Mouse (Mus musculus) megakaryocyte, embryonic 14.5 days (primary cell): ENCODE results near the gene Cdc73. TPM values are rescaled to one million over a fixed set of nuclear protein-coding genes. Genes with fewer than 3 reads are reported as not detected.
"Not testable (repeated sequence)": the region's sequence is repeated elsewhere in the genome, so short reads cannot be mapped to it uniquely, and the experiment has no call there.

Source experiments
- H3K27me3 ChIP-seq: replicated peaks from 2 replicates; pipeline ENCODE3; 2012; ENCODE audit warnings: inconsistent platforms
- H3K36me3 ChIP-seq: replicated peaks from 2 replicates; pipeline ENCODE3; 2012; ENCODE audit warnings: low read length, inconsistent platforms, mixed read lengths
- H3K4me1 ChIP-seq: 2 replicates; pipeline ENCODE4 v1.6.1; 2012; ENCODE audit warnings: inconsistent platforms
- H3K4me3 ChIP-seq: replicated peaks from 2 replicates; pipeline ENCODE3; 2012; ENCODE audit warnings: moderate library complexity, mild to moderate bottlenecking, inconsistent platforms
- H3K9me3 ChIP-seq: 2 replicates; pipeline ENCODE4 v1.6.1; 2012; ENCODE audit warnings: inconsistent platforms
- FLI1 ChIP-seq: IDR thresholded peaks from 2 replicates; pipeline ENCODE4 v1.6.1; 2012; ENCODE audit warnings: low read length, inconsistent platforms, mixed read lengths
- GATA1 ChIP-seq: IDR thresholded peaks from 3 replicates; pipeline ENCODE4 v1.6.1; 2012; ENCODE audit warnings: mixed read lengths, low read length, inconsistent platforms, borderline replicate concordance
- polyA plus RNA-seq: library from polyadenylated mRNA; stranded (reverse); fragments of >175 nt; gene quantifications from 2 replicates; pipeline ENCODE4 v1.2.3, GENCODE M21; 2012; ENCODE audit warnings: low replicate concordance; ENCODE audit not compliant: insufficient read depth

Cdc73 gene
- polyA plus RNA-seq, 1 experiment = 1.1 TPM

DNA sequence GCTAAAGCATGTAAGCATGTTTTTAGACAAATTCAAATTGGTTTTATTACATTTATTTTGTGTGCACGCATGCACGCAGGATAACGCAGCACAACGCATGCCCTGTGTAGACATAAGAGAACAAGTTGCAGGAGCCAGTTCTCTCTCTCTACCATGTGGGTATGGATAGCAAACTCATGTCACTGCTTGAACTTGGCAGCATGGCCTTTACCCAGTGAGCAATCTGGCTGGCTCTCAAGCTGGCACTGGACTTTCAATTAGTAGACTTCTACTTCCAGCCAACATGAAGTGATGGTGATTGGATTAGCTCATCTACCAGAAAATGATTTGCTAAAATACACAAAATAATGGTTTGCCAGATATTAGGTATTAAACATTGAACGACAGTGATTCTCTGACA is 21.6 kb downstream of the Cdc73 start:
- Histone ChIP-seq H3K4me3 (no peak overlapping the region), H3K36me3 (peaks cover 74% of the 10 kb centered on the region)
- TF ChIP-seq FLI1 (no peak), GATA1 (no peak)

GRCm38 (mm10) chr1:143675734-143676361 is 26.8 kb downstream of the Cdc73 start:
- peaks cover 78% of the 10 kb centered on the region for H3K36me3 ChIP-seq
- no peaks in the 10 kb centered on the region for H3K9me3 ChIP-seq
- no peaks in the 10 kb centered on the region for H3K4me1 ChIP-seq
- TF ChIP-seq GATA1 (no peak), FLI1 (no peak)
- H3K27me3 ChIP-seq = no peaks in the 10 kb centered on the region
- no peak overlapping the region for H3K4me3 ChIP-seq

More for the DNA sequence above, 21.6 kb downstream of the Cdc73 start:
- H3K4me1 ChIP-seq = no peaks in the 10 kb centered on the region
- H3K9me3 ChIP-seq = no peaks in the 10 kb centered on the region
- no peaks in the 10 kb centered on the region for H3K27me3 ChIP-seq

DNA sequence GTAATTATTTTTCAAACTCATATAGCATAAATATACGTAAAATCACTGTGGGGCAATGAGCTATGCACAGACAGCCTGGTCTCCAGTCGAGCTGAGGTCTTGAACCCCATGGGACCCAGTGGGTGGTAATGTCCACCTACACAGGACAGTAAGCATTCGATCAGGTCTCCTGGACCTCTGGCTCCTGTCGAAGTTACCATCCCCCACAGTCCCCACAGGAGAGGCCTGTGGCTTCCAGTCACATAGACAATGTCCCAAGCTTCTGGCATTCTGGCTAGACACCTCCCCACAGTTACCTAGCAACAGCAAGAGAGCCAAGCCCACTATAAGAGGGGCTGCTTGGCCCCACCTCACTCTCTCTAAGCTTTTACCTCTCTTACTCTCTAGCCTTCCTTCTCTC is 37.9 kb downstream of the Cdc73 start:
- not testable (repeated sequence) for H3K27me3 ChIP-seq, H3K9me3 ChIP-seq, H3K4me3 ChIP-seq
- H3K36me3 ChIP-seq = peaks cover 73% of the 10 kb centered on the region
- H3K4me1 ChIP-seq = peaks cover 10% of the 10 kb centered on the region; the same call in 1 of the 2 replicates

GRCm38 (mm10) chr1:143663197-143663596 is 39.5 kb downstream of the Cdc73 start:
- Histone ChIP-seq H3K9me3 (no peaks in the 10 kb centered on the region), H3K27me3 (no peaks in the 10 kb centered on the region), H3K4me1 (peaks cover 10% of the 10 kb centered on the region; the same call in 1 of the 2 replicates), H3K4me3 (no peak overlapping the region), H3K36me3 (peaks cover 58% of the 10 kb centered on the region)
- TF ChIP-seq GATA1 = no peak
- no peak for TF ChIP-seq FLI1

DNA sequence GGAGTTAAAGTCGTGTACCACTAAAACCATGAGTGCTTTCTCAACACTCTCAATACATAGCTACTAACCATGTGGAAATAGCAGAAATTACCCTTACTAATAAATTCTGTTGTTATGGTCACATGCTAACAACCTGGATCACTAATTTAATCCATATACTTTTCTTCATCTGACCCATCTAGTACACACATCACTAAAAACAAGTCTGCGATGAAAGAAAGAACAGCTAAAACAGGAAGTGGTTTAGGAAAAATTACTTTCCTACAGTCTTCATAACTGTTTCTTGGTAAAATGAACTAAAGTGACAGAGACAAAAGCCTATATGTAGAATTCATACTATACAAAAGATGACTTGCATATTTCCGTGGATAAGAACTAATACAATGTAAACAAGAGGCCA is 49.0 kb downstream of the Cdc73 start:
- Histone ChIP-seq H3K36me3 (peaks cover 37% of the 10 kb centered on the region), H3K27me3 (no peaks in the 10 kb centered on the region), H3K4me3 (no peak overlapping the region), H3K4me1 (peaks cover 12% of the 10 kb centered on the region; the same call in 1 of the 2 replicates), H3K9me3 (no peaks in the 10 kb centered on the region)
- TF ChIP-seq GATA1 = no peak
- TF ChIP-seq FLI1 = no peak

- Histone ChIP-seq H3K4me3 (no peak overlapping the region), H3K27me3 (no peaks in the 10 kb centered on the region), H3K9me3 (no peaks in the 10 kb centered on the region), H3K4me1 (peaks cover 12% of the 10 kb centered on the region; the same call in 1 of the 2 replicates), H3K36me3 (peaks cover 44% of the 10 kb centered on the region)
- no peak for TF ChIP-seq GATA1
- TF ChIP-seq FLI1 = no peak
Observed at GRCm38 (mm10) chr1:143650317-143650716, 52.4 kb downstream of the Cdc73 start.

DNA sequence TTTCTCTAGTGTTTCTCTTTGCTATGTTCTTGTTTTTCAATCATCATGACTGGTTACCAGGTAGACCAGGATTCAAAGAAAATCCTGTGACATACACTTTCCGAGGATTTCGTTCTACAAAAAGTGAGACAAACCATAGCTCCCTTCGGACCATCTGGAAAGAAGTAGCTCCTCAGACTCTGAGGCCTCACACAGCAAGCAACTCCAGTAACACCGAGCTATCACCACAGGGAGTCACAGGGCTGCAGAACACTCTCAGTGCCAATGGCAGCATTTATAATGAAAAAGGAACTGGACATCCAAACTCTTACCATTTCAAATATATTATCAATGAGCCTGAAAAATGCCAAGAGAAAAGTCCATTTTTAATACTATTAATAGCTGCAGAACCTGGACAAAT is 56.5 kb downstream of the Cdc73 start:
- Histone ChIP-seq H3K9me3 (no peaks in the 10 kb centered on the region), H3K36me3 (peaks cover 26% of the 10 kb centered on the region), H3K27me3 (no peaks in the 10 kb centered on the region), H3K4me1 (peaks cover under 1% of the 10 kb centered on the region), H3K4me3 (no peak overlapping the region)
- TF ChIP-seq GATA1 (no peak), FLI1 (no peak)

GRCm38 (mm10) chr1:143645386-143645785 is 57.3 kb downstream of the Cdc73 start:
- Histone ChIP-seq H3K4me1 (peaks cover 9% of the 10 kb centered on the region), H3K27me3 (no peaks in the 10 kb centered on the region), H3K9me3 (no peaks in the 10 kb centered on the region), H3K36me3 (peaks cover 20% of the 10 kb centered on the region), H3K4me3 (no peak overlapping the region)
- TF ChIP-seq FLI1 (no peak), GATA1 (no peak)

DNA sequence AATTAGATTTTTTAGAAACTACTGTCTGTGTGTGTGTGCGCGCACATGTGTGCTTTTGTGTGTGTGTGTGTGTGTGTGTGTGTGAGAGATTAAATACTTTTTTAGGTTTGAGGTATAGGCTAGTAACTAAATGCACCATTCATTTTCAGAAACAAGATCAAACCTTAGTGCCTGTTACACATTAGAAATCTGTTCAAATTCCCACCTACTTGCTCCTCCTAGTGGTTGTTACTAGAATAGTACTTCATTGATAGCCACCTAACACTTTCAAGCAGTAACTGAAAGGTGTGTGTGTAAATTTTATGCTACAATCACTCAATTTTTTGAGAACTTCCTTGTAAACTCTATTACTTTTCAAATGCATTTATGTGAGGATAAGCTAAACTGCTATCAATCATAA is 58.5 kb downstream of the Cdc73 start:
- Histone ChIP-seq H3K36me3 (peaks cover 14% of the 10 kb centered on the region), H3K27me3 (no peaks in the 10 kb centered on the region), H3K4me3 (no peak overlapping the region), H3K9me3 (no peaks in the 10 kb centered on the region), H3K4me1 (peaks cover 9% of the 10 kb centered on the region)
- no peak for TF ChIP-seq GATA1
- TF ChIP-seq FLI1 = no peak

GRCm38 (mm10) chr1:143640650-143641407 is 61.9 kb downstream of the Cdc73 start, which contains the start of gene B3galt2:
Gene B3galt2, plus strand, starts transcription at chr1:143640664.
- H3K4me3 ChIP-seq = peak within 1 kb of the TSS; percentile 76
- no peak for TF ChIP-seq FLI1
- no peak for TF ChIP-seq GATA1
- no peaks in the 10 kb centered on the region for H3K27me3 ChIP-seq

More at GRCm38 (mm10) chr1:143640650-143641407, 61.9 kb downstream of the Cdc73 start, which contains the start of gene B3galt2:
- Histone ChIP-seq H3K9me3 (no peaks in the 10 kb centered on the region), H3K36me3 (peaks cover 8% of the 10 kb centered on the region), H3K4me1 (peaks cover 9% of the 10 kb centered on the region)
